In genomic region chr2:90904856-90905224, GRCm38 (mm10) we compare ENCODE assay signal across 8 mouse cellular contexts. TPM values are rescaled to one million over a fixed set of nuclear protein-coding genes. Genes with fewer than 3 reads are reported as not detected.
A peak's percentile ranks its signal among the peaks of the same experiment; 100 is the strongest.
DNase-seq lines count a peak whose midpoint lies in the region; ATAC-seq and TF ChIP-seq lines count a peak whose summit lies in the region.

No protein-coding gene starts in this region.

- H3K4me2 ChIP-seq in forebrain, postnatal 0 days (ENCODE audit: low read depth), result peak overlapping the region; percentile 73
- H3K4me2 ChIP-seq in liver, embryonic 12.5 days, result peak overlapping the region; percentile 83
- peak overlapping the region; percentile 61 for H3K4me2 ChIP-seq in stomach, postnatal 0 days (replicated peaks; ENCODE audit: low read depth)

- peak overlapping the region; percentile 79 for H3K9ac ChIP-seq in MEL (ENCODE audit: control insufficient read depth, low read depth, low read length, poor library complexity, severe bottlenecking)
- peak overlapping the region; percentile 93 for H3K9ac ChIP-seq in forebrain, postnatal 0 days
- peak overlapping the region; percentile 94 for H3K9ac ChIP-seq in liver, embryonic 12.5 days
- peak overlapping the region; percentile 95 for H3K9ac ChIP-seq in stomach, postnatal 0 days (ENCODE audit: low read length)

- TF ChIP-seq CTCF in MEL (IDR thresholded peaks at IDR 0.05 in 2 of 3, conservative IDR thresholded peaks at IDR 0.05 in 1 of 3; ENCODE audit: control insufficient read depth in 1 of 3, insufficient read depth in 1 of 3, low read depth in 2 of 3, low read length in 3 of 3, poor library complexity in 1 of 3, severe bottlenecking in 1 of 3), result no peak
- TF ChIP-seq CTCF in forebrain, postnatal 0 days (IDR thresholded peaks at IDR 0.05; ENCODE audit: low read depth), result no peak
- TF ChIP-seq CTCF in stomach, postnatal 0 days (IDR thresholded peaks at IDR 0.05; ENCODE audit: low read depth), result no peak

- peaks cover 18% of the 10 kb centered on the region for H3K4me1 ChIP-seq in heart, embryonic 10.5 days
- H3K4me1 ChIP-seq in MEL (ENCODE audit: control insufficient read depth in 1 of 2, insufficient read depth in 2 of 2, low read length in 2 of 2), result peaks cover 0 to 8% of the 10 kb centered on the region in 2 experiments; a peak in 2 of 4 replicates
- peaks cover 8% of the 10 kb centered on the region for H3K4me1 ChIP-seq in forebrain, postnatal 0 days (ENCODE audit: insufficient read depth)
- peaks cover 40% of the 10 kb centered on the region for H3K4me1 ChIP-seq in liver, embryonic 12.5 days
- H3K4me1 ChIP-seq in stomach, postnatal 0 days (replicated peaks; ENCODE audit: control insufficient read depth, insufficient read depth), result no peaks in the 10 kb centered on the region; the same call in 1 of the 2 replicates

- under 1% methylated on average over 21 of the region's 21 CpGs for WGBS in heart, embryonic 10.5 days
- WGBS in forebrain, postnatal 0 days, result under 1% methylated on average over 21 of the region's 21 CpGs
- under 1% methylated on average over 21 of the region's 21 CpGs for WGBS in liver, embryonic 12.5 days (ENCODE audit: insufficient replicate concordance)
- under 1% methylated on average over 21 of the region's 21 CpGs for WGBS in stomach, postnatal 0 days

- no peaks in the 10 kb centered on the region for H3K27me3 ChIP-seq in heart, embryonic 10.5 days (ENCODE audit: insufficient read depth, poor library complexity, severe bottlenecking)
- H3K27me3 ChIP-seq in MEL (ENCODE audit: control insufficient read depth in 1 of 2, insufficient read depth in 2 of 2, low read length in 2 of 2), result no peaks in the 10 kb centered on the region
- no peaks in the 10 kb centered on the region for H3K27me3 ChIP-seq in forebrain, postnatal 0 days (ENCODE audit: insufficient read depth, low read length)
- H3K27me3 ChIP-seq in liver, embryonic 12.5 days (replicated peaks), result no peaks in the 10 kb centered on the region
- no peaks in the 10 kb centered on the region for H3K27me3 ChIP-seq in stomach, postnatal 0 days (ENCODE audit: control insufficient read depth, insufficient read depth, low read length)

- H3K79me2 ChIP-seq in MEL (ENCODE audit: control insufficient read depth, insufficient read depth, low read length, poor library complexity), result peaks cover 19% of the 10 kb centered on the region

- no peak for DNase-seq in heart, embryonic 10.5 days (ENCODE audit: low spot score)
- no peak for DNase-seq in heart, adult 9 months (ENCODE audit: low spot score in 2 of 2)
- DNase-seq in MEL (ENCODE audit: low read depth, low spot score), result no peak
- DNase-seq in forebrain, postnatal 0 days, result no peak
- DNase-seq in stomach, postnatal 0 days (ENCODE audit: low spot score), result no peak
- no peak for DNase-seq in layer of hippocampus, adult 9-11 months
- no peak for DNase-seq in cerebellum, postnatal 25 days

- peak overlapping the region; percentile 81 for H3K4me3 ChIP-seq in heart, embryonic 10.5 days
- peak overlapping the region; percentile 74 to 91 for H3K4me3 ChIP-seq in MEL (ENCODE audit: control insufficient read depth in 1 of 2, insufficient read depth in 1 of 2, low read depth in 2 of 2, low read length in 2 of 2)
- H3K4me3 ChIP-seq in forebrain, postnatal 0 days (ENCODE audit: low read depth, low read length), result peak overlapping the region; percentile 83
- peak overlapping the region; percentile 88 for H3K4me3 ChIP-seq in liver, embryonic 12.5 days
- peak overlapping the region; percentile 89 for H3K4me3 ChIP-seq in stomach, postnatal 0 days (ENCODE audit: low read depth, low read length)

- peaks cover 62% of the 10 kb centered on the region for H3K36me3 ChIP-seq in heart, embryonic 10.5 days
- peaks cover 5 to 16% of the 10 kb centered on the region in 2 experiments for H3K36me3 ChIP-seq in MEL (ENCODE audit: control insufficient read depth in 1 of 2, insufficient read depth in 2 of 2, low read length in 2 of 2)
- H3K36me3 ChIP-seq in forebrain, postnatal 0 days (ENCODE audit: insufficient read depth), result peaks cover 42% of the 10 kb centered on the region
- peaks cover 71% of the 10 kb centered on the region for H3K36me3 ChIP-seq in liver, embryonic 12.5 days
- peaks cover 19% of the 10 kb centered on the region; the same call in 1 of the 2 replicates for H3K36me3 ChIP-seq in stomach, postnatal 0 days (ENCODE audit: control insufficient read depth, insufficient read depth, low read length)

- no peaks in the 10 kb centered on the region for H3K9me3 ChIP-seq in heart, embryonic 10.5 days
- no peaks in the 10 kb centered on the region for H3K9me3 ChIP-seq in MEL (replicated peaks; ENCODE audit: insufficient read depth, low read length)
- H3K9me3 ChIP-seq in forebrain, postnatal 0 days (ENCODE audit: low read length), result no peaks in the 10 kb centered on the region
- no peaks in the 10 kb centered on the region for H3K9me3 ChIP-seq in liver, embryonic 12.5 days (replicated peaks)
- H3K9me3 ChIP-seq in stomach, postnatal 0 days (ENCODE audit: control insufficient read depth, low read length), result no peaks in the 10 kb centered on the region

- TF ChIP-seq POLR2A in MEL (IDR thresholded peaks at IDR 0.05; ENCODE audit: control insufficient read depth in 1 of 2, insufficient read depth in 1 of 2, low read depth in 1 of 2, low read length in 2 of 2, poor library complexity in 1 of 2), result no peak

- peak; percentile 58 for ATAC-seq in forebrain, postnatal 0 days
- peak; percentile 73 for ATAC-seq in liver, embryonic 12.5 days
- ATAC-seq in stomach, postnatal 0 days (ENCODE audit: low FRiP score, low TSS enrichment), result peak; percentile 66

- H3K27ac ChIP-seq in heart, embryonic 10.5 days, result peak overlapping the region; percentile 96
- peak overlapping the region; percentile 41; the same call in 1 of the 2 replicates for H3K27ac ChIP-seq in MEL (ENCODE audit: control insufficient read depth, low read depth, low read length)
- peak overlapping the region; percentile 96 for H3K27ac ChIP-seq in forebrain, postnatal 0 days (ENCODE audit: low read depth, low read length)
- peak overlapping the region; percentile 91 for H3K27ac ChIP-seq in liver, embryonic 12.5 days
- H3K27ac ChIP-seq in stomach, postnatal 0 days (replicated peaks), result peak overlapping the region; percentile 93

- TF ChIP-seq RAD21 in MEL (IDR thresholded peaks at IDR 0.05; ENCODE audit: low read depth, low read length), result no peak

- TF ChIP-seq EP300 in MEL (IDR thresholded peaks at IDR 0.05; ENCODE audit: low read depth in 1 of 2, low read length in 2 of 2), result no peak; a peak in 1 of 4 replicates
- no peak for TF ChIP-seq EP300 in stomach, postnatal 0 days (optimal IDR thresholded peaks at IDR 0.05)

RNA-seq across cellular contexts. Expression of gene Ndufs3, which starts 0.2 kb away (rescaled TPM):
- 276 and 329 TPM in 2 replicates for polyA plus RNA-seq in heart, embryonic 10.5 days (2016; fragmentation: Nextera tagmentation; extraction: Ambion mirVana)
- total RNA-seq in MEL (2012; rRNA removed), result 134 and 137 TPM in 2 replicates
- polyA plus RNA-seq in MEL (2012; ENCODE audit: insufficient read depth in 1 of 2, insufficient read length in 2 of 2, low read depth in 1 of 2, low replicate concordance in 2 of 2, missing spikeins in 1 of 2), result 100 to 1,000 TPM in 1 of 2 experiments, not detected in 1; 193 TPM
- total RNA-seq in forebrain, postnatal 0 days (2014; rRNA removed), result 156 and 190 TPM in 2 replicates
- polyA plus RNA-seq in forebrain, postnatal 0 days (2015; fragmentation: Nextera tagmentation; extraction: Ambion mirVana), result 248 and 283 TPM in 2 replicates
- polyA plus RNA-seq in liver, embryonic 12.5 days (2016; fragmentation: Nextera tagmentation; extraction: Ambion mirVana), result 171 and 177 TPM in 2 replicates
- polyA plus RNA-seq in stomach, postnatal 0 days (2015; fragmentation: Nextera tagmentation; extraction: Ambion mirVana), result 224 and 230 TPM in 2 replicates

RNA-seq across cellular contexts. Expression of gene Kbtbd4, which starts 0.3 kb away (rescaled TPM):
- 33.2 and 42.2 TPM in 2 replicates for polyA plus RNA-seq in heart, embryonic 10.5 days (2016; fragmentation: Nextera tagmentation; extraction: Ambion mirVana)
- total RNA-seq in MEL (2012; rRNA removed), result 18.0 and 21.9 TPM in 2 replicates
- 10 to 100 TPM in 1 of 2 experiments, not detected in 1; 23.1 TPM for polyA plus RNA-seq in MEL (2012; ENCODE audit: insufficient read depth in 1 of 2, insufficient read length in 2 of 2, low read depth in 1 of 2, low replicate concordance in 2 of 2, missing spikeins in 1 of 2)
- 49.5 and 59.4 TPM in 2 replicates for total RNA-seq in forebrain, postnatal 0 days (2014; rRNA removed)
- 54.3 and 60.3 TPM in 2 replicates for polyA plus RNA-seq in forebrain, postnatal 0 days (2015; fragmentation: Nextera tagmentation; extraction: Ambion mirVana)
- polyA plus RNA-seq in liver, embryonic 12.5 days (2016; fragmentation: Nextera tagmentation; extraction: Ambion mirVana), result 22.6 and 26.0 TPM in 2 replicates
- 16.4 and 18.4 TPM in 2 replicates for polyA plus RNA-seq in stomach, postnatal 0 days (2015; fragmentation: Nextera tagmentation; extraction: Ambion mirVana)

RNA-seq across cellular contexts. Expression of gene C1qtnf4, which starts 19.2 kb away (rescaled TPM):
- polyA plus RNA-seq in heart, embryonic 10.5 days (2016; fragmentation: Nextera tagmentation; extraction: Ambion mirVana), result 8.6 and 11.1 TPM in 2 replicates
- total RNA-seq in MEL (2012; rRNA removed), result not detected in 2 replicates
- polyA plus RNA-seq in MEL (2012; ENCODE audit: insufficient read depth in 1 of 2, insufficient read length in 2 of 2, low read depth in 1 of 2, low replicate concordance in 2 of 2, missing spikeins in 1 of 2), result not detected
- total RNA-seq in forebrain, postnatal 0 days (2014; rRNA removed), result 201 and 252 TPM in 2 replicates
- polyA plus RNA-seq in forebrain, postnatal 0 days (2015; fragmentation: Nextera tagmentation; extraction: Ambion mirVana), result 185 and 189 TPM in 2 replicates
- 6.6 and 7.3 TPM in 2 replicates for polyA plus RNA-seq in liver, embryonic 12.5 days (2016; fragmentation: Nextera tagmentation; extraction: Ambion mirVana)
- 19.4 and 20.7 TPM in 2 replicates for polyA plus RNA-seq in stomach, postnatal 0 days (2015; fragmentation: Nextera tagmentation; extraction: Ambion mirVana)

RNA-seq across cellular contexts. Expression of gene Celf1, which starts 35.3 kb away (rescaled TPM):
- 128 and 155 TPM in 2 replicates for polyA plus RNA-seq in heart, embryonic 10.5 days (2016; fragmentation: Nextera tagmentation; extraction: Ambion mirVana)
- total RNA-seq in MEL (2012; rRNA removed), result 46.2 and 49.6 TPM in 2 replicates
- polyA plus RNA-seq in MEL (2012; ENCODE audit: insufficient read depth in 1 of 2, insufficient read length in 2 of 2, low read depth in 1 of 2, low replicate concordance in 2 of 2, missing spikeins in 1 of 2), result 100 to 1,000 TPM in 1 of 2 experiments, 10 to 100 TPM in 1; 82.3 to 212 TPM
- total RNA-seq in forebrain, postnatal 0 days (2014; rRNA removed), result 74.5 and 83.7 TPM in 2 replicates
- 56.9 and 72.2 TPM in 2 replicates for polyA plus RNA-seq in forebrain, postnatal 0 days (2015; fragmentation: Nextera tagmentation; extraction: Ambion mirVana)
- 79.4 and 81.3 TPM in 2 replicates for polyA plus RNA-seq in liver, embryonic 12.5 days (2016; fragmentation: Nextera tagmentation; extraction: Ambion mirVana)
- polyA plus RNA-seq in stomach, postnatal 0 days (2015; fragmentation: Nextera tagmentation; extraction: Ambion mirVana), result 31.0 and 33.7 TPM in 2 replicates

RNA-seq across cellular contexts. Expression of gene Mtch2, which starts 57.9 kb away (rescaled TPM):
- 252 and 254 TPM in 2 replicates for polyA plus RNA-seq in heart, embryonic 10.5 days (2016; fragmentation: Nextera tagmentation; extraction: Ambion mirVana)
- 85.7 and 91.5 TPM in 2 replicates for total RNA-seq in MEL (2012; rRNA removed)
- 100 to 1,000 TPM in 1 of 2 experiments, not detected in 1; 167 TPM for polyA plus RNA-seq in MEL (2012; ENCODE audit: insufficient read depth in 1 of 2, insufficient read length in 2 of 2, low read depth in 1 of 2, low replicate concordance in 2 of 2, missing spikeins in 1 of 2)
- total RNA-seq in forebrain, postnatal 0 days (2014; rRNA removed), result 106 and 120 TPM in 2 replicates
- 222 and 224 TPM in 2 replicates for polyA plus RNA-seq in forebrain, postnatal 0 days (2015; fragmentation: Nextera tagmentation; extraction: Ambion mirVana)
- polyA plus RNA-seq in liver, embryonic 12.5 days (2016; fragmentation: Nextera tagmentation; extraction: Ambion mirVana), result 142 and 146 TPM in 2 replicates
- 151 and 155 TPM in 2 replicates for polyA plus RNA-seq in stomach, postnatal 0 days (2015; fragmentation: Nextera tagmentation; extraction: Ambion mirVana)

Comparison
In these comparisons a context has a peak if more than half of its experiments do, and no peak if none do; other contexts are left out.
1. H3K27ac ChIP-seq: peak in every context shown above with its lines; median percentile 96 in heart, embryonic 10.5 days; 96 in forebrain, postnatal 0 days; 93 in stomach, postnatal 0 days; 91 in liver, embryonic 12.5 days; 41 in MEL.